Mouse (Mus musculus): Measurements from ENCODE around the gene 2010003K11Rik. TPM values are rescaled to one million over a fixed set of nuclear protein-coding genes. Genes with fewer than 3 reads are reported as not detected.

Gene 2010003K11Rik
- polyA plus RNA-seq, 1 experiment from 2014 or later: not detected

Other genes starting within 250 kb of the 2010003K11Rik start
- gene Ssh3, start 229.4 kb downstream of the 2010003K11Rik start, polyA plus RNA-seq (2014; fragmentation: Nextera tagmentation; extraction: Ambion mirVana): 16.3 and 16.6 TPM in 2 replicates
- gene Ankrd13d, start 215.4 kb downstream of the 2010003K11Rik start, polyA plus RNA-seq (2014; fragmentation: Nextera tagmentation; extraction: Ambion mirVana): 7.6 and 9.0 TPM in 2 replicates
- 17.0 and 18.9 TPM in 2 replicates for gene Grk2, start 192.4 kb downstream of the 2010003K11Rik start, polyA plus RNA-seq (2014; fragmentation: Nextera tagmentation; extraction: Ambion mirVana)
- gene Kdm2a, start 100.3 kb downstream of the 2010003K11Rik start, polyA plus RNA-seq (2014; fragmentation: Nextera tagmentation; extraction: Ambion mirVana): 48.3 and 52.6 TPM in 2 replicates
- gene Rhod, start 59.2 kb downstream of the 2010003K11Rik start, polyA plus RNA-seq (2014; fragmentation: Nextera tagmentation; extraction: Ambion mirVana): 30.0 and 40.4 TPM in 2 replicates
- gene Syt12, start 21.1 kb downstream of the 2010003K11Rik start, polyA plus RNA-seq (2014; fragmentation: Nextera tagmentation; extraction: Ambion mirVana): 0.90 and 1.9 TPM in 2 replicates
- gene Pcx, start 11.9 kb upstream of the 2010003K11Rik start, polyA plus RNA-seq (2014; fragmentation: Nextera tagmentation; extraction: Ambion mirVana): 18.4 TPM in 2 replicates
- gene Lrfn4, start 117.1 kb upstream of the 2010003K11Rik start, polyA plus RNA-seq (2014; fragmentation: Nextera tagmentation; extraction: Ambion mirVana): 7.4 and 9.7 TPM in 2 replicates
- gene Rce1, start 127.1 kb upstream of the 2010003K11Rik start, polyA plus RNA-seq (2014; fragmentation: Nextera tagmentation; extraction: Ambion mirVana): 52.1 and 62.8 TPM in 2 replicates
- 3.9 and 4.6 TPM in 2 replicates for gene Gm960, start 200.1 kb upstream of the 2010003K11Rik start, polyA plus RNA-seq (2014; fragmentation: Nextera tagmentation; extraction: Ambion mirVana)
- gene Sptbn2, start 212.6 kb upstream of the 2010003K11Rik start, polyA plus RNA-seq (2014; fragmentation: Nextera tagmentation; extraction: Ambion mirVana): 3.7 and 4.0 TPM in 2 replicates